Mouse (Mus musculus) cerebellum, postnatal 10 days (tissue): Measurements from ENCODE around the gene Dmgdh.
A peak's percentile ranks its signal among the peaks of the same experiment; 100 is the strongest.

Experiments
- DNase-seq, 2 experiments: peaks; one replicate each; pipeline ENCODE4 v3.0.0; 2021; ENCODE audit warnings: mixed read lengths in 2 of 2

Gene Dmgdh

GRCm38 (mm10) chr13:93674131-93674561, at the start of gene Dmgdh, which contains the start of gene Bhmt2:
Gene Dmgdh (plus strand): TSS chr13:93674433.
Gene Bhmt2 (minus strand): TSS chr13:93674302.
- DNase-seq, result no peak

GRCm38 (mm10) chr13:93628861-93629260, 45.4 kb upstream of the Dmgdh start:
- no peak for DNase-seq

GRCm38 (mm10) chr13:93630941-93631705, 43.1 kb upstream of the Dmgdh start:
- DNase-seq, result peak; percentile 81 to 85

GRCm38 (mm10) chr13:93632927-93633326, 41.3 kb upstream of the Dmgdh start:
- no peak for DNase-seq

GRCm38 (mm10) chr13:93636561-93636960, 37.7 kb upstream of the Dmgdh start:
- peak; percentile 52 to 71 for DNase-seq

GRCm38 (mm10) chr13:93637282-93638245, 36.7 kb upstream of the Dmgdh start, which contains the start of gene Bhmt:
Gene Bhmt (minus strand): TSS chr13:93637961.
- peak in 1 of 2 experiments; percentile 47 for DNase-seq

- DNase-seq, result no peak
Measured at GRCm38 (mm10) chr13:93639636-93640035, 34.6 kb upstream of the Dmgdh start.

GRCm38 (mm10) chr13:93648387-93649130, 25.7 kb upstream of the Dmgdh start:
- DNase-seq, result no peak

- no peak for DNase-seq
Measured at GRCm38 (mm10) chr13:93653382-93653781, 20.9 kb upstream of the Dmgdh start.

GRCm38 (mm10) chr13:93657941-93658340, 16.3 kb upstream of the Dmgdh start:
- peak; percentile 38 to 59 for DNase-seq

- DNase-seq, result no peak
Measured at GRCm38 (mm10) chr13:93667586-93667985, 6.6 kb upstream of the Dmgdh start.

- DNase-seq, result no peak
Measured at GRCm38 (mm10) chr13:93672371-93672770, 1.9 kb upstream of the Dmgdh start.

GRCm38 (mm10) chr13:93673296-93673695, 937 bp upstream of the Dmgdh start:
- DNase-seq, result no peak

GRCm38 (mm10) chr13:93676864-93677263, 2.6 kb downstream of the Dmgdh start:
- no peak for DNase-seq

- no peak for DNase-seq
Measured at GRCm38 (mm10) chr13:93683336-93683735, 9.1 kb downstream of the Dmgdh start.

- DNase-seq, result no peak
Measured at GRCm38 (mm10) chr13:93685226-93685625, 11.0 kb downstream of the Dmgdh start.

GRCm38 (mm10) chr13:93687321-93687720, 13.1 kb downstream of the Dmgdh start:
- no peak for DNase-seq

- DNase-seq, result no peak
Measured at GRCm38 (mm10) chr13:93689566-93689965, 15.3 kb downstream of the Dmgdh start.

GRCm38 (mm10) chr13:93690821-93691220, 16.6 kb downstream of the Dmgdh start:
- no peak for DNase-seq

- DNase-seq, result peak; percentile 29 to 33
Measured at GRCm38 (mm10) chr13:93698866-93699265, 24.6 kb downstream of the Dmgdh start.

GRCm38 (mm10) chr13:93705697-93706096, 31.5 kb downstream of the Dmgdh start:
- no peak for DNase-seq

GRCm38 (mm10) chr13:93707271-93707670, 33.0 kb downstream of the Dmgdh start:
- DNase-seq, result no peak

GRCm38 (mm10) chr13:93710325-93710724, 36.1 kb downstream of the Dmgdh start:
- DNase-seq, result no peak
